Mouse (Mus musculus) lung, postnatal 0 days (tissue): Measurements from ENCODE around the gene Zbtb22.

ENCODE experiments used
- CTCF ChIP-seq: IDR thresholded peaks from 2 replicates; pipeline ENCODE4 v1.5.1; 2016; ENCODE audit warnings: antibody characterized with exemption, mild to moderate bottlenecking
- EP300 ChIP-seq: IDR thresholded peaks from 2 replicates; pipeline ENCODE4 v1.6.1; 2016; ENCODE audit warnings: antibody characterized with exemption, mild to moderate bottlenecking, control low read depth

- TF ChIP-seq CTCF (no peak), EP300 (no peak)
These were observed 43.4 kb downstream of the Zbtb22 start for GRCm38 (mm10) chr17:33959135-33959534.
